Mouse (Mus musculus) lung, embryonic 14.5 days (tissue): ENCODE measurements around the gene Rwdd1. TPM values are rescaled to one million over a fixed set of nuclear protein-coding genes. Genes with fewer than 3 reads are reported as not detected.
A peak's percentile ranks its signal among the peaks of the same experiment; 100 is the strongest.

Experiments used
- ATAC-seq: fragments of 200-750 bp; cut with Nextera tagmentation; 2 replicates; pipeline ENCODE4 v1.8.0; 2017; ENCODE audit warnings: mild to moderate bottlenecking, moderate TSS enrichment, moderate library complexity; ENCODE audit not compliant: insufficient read depth
- DNase-seq: peaks from one replicate; pipeline ENCODE4 v3.0.0-alpha.2; 2015
- H3K27ac ChIP-seq: fragments of 300-500 bp; sonication (generic); 2 replicates; pipeline ENCODE4 v1.5.1; 2014; ENCODE audit warnings: low read depth, mild to moderate bottlenecking, moderate library complexity
- H3K27me3 ChIP-seq: fragments of 300-500 bp; sonication (generic); 2 replicates; pipeline ENCODE4 v1.6.1; 2014; ENCODE audit warnings: low read length, control low read depth; ENCODE audit not compliant: insufficient read depth
- H3K36me3 ChIP-seq: fragments of 300-500 bp; sonication (generic); 2 replicates; pipeline ENCODE4 v1.6.1; 2014; ENCODE audit warnings: control low read depth; ENCODE audit not compliant: insufficient read depth
- H3K4me1 ChIP-seq: fragments of 300-500 bp; sonication (generic); 2 replicates; pipeline ENCODE4 v1.6.1; 2014; ENCODE audit warnings: antibody characterized with exemption, control low read depth; ENCODE audit not compliant: insufficient read depth
- H3K4me2 ChIP-seq: fragments of 300-500 bp; sonication (generic); 2 replicates; pipeline ENCODE4 v1.6.1; 2014; ENCODE audit warnings: mild to moderate bottlenecking
- H3K4me3 ChIP-seq: fragments of 300-500 bp; sonication (generic); 2 replicates; pipeline ENCODE4 v1.5.1; 2014; ENCODE audit warnings: low read depth, low read length
- H3K9ac ChIP-seq: fragments of 300-500 bp; sonication (generic); 2 replicates; pipeline ENCODE4 v1.6.1; 2014
- H3K9me3 ChIP-seq: fragments of 300-500 bp; sonication (generic); 2 replicates; pipeline ENCODE4 v1.6.1; 2016; ENCODE audit warnings: low read depth, low read length, control low read depth
- CTCF ChIP-seq: IDR thresholded peaks from 2 replicates; pipeline ENCODE4 v1.5.1; 2016; ENCODE audit warnings: antibody characterized with exemption, low read depth
- WGBS: fragments of 180-500 bp; shearing (Covaris S2); extraction: QIAGEN DNeasy Blood & Tissue Kit; methylation state at CpG from one replicate; pipeline ENCODE4 v1.1.7; 2014; 5-methylcytosine and 5-hydroxymethylcytosine counted together
- polyA plus RNA-seq: library from polyadenylated mRNA; unstranded; fragments of >200 nt; fragmentation: Nextera tagmentation; extraction: Ambion mirVana; gene quantifications from 2 replicates; pipeline ENCODE4 v1.2.1, GENCODE M21; 2014

Gene Rwdd1
- polyA plus RNA-seq = 136 and 142 TPM in 2 replicates

- Histone ChIP-seq H3K27ac (peak within 1 kb of the TSS; percentile 95), H3K9me3 (no peaks in the 10 kb centered on the region), H3K9ac (peak within 1 kb of the TSS; percentile 93), H3K4me2 (peak within 1 kb of the TSS; percentile 73), H3K36me3 (0 out of 2 replicates have a peak, but pooled peaks cover 3% of the 10 kb centered on the region), H3K4me3 (peak within 1 kb of the TSS; percentile 86), H3K4me1 (peaks cover 8% of the 10 kb centered on the region; the same call in 1 of the 2 replicates), H3K27me3 (no peaks in the 10 kb centered on the region)
- DNase-seq (peak; percentile 98), ATAC-seq (peak; percentile 100)
- TF ChIP-seq CTCF = peak; percentile 39
- under 1% methylated on average over 82 of the region's 82 CpGs for WGBS
Measured at GRCm38 (mm10) chr10:34019302-34020075, at the start of gene Rwdd1. TSS of gene Rwdd1 (minus strand) at chr10:34019624.

DNA sequence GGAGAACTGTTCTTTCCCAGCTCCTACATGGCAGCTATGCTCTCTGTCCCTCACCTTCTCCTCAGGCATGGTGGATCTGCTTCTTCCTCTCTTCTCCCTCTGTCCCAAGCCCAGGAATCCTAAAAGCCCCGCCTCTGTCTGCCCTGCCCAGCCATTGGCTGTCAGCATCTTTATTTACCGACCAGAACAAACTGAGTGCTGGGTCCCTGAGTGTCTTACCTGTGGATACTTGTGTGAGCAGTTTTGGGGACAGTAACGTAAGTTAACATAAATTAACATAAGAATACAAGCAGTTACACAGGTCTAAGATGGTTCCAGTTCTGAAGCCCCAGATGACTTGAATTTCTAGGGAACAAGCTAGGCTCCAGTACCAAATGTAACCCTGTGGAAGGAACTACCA is 47.2 kb upstream of the Rwdd1 start:
- no peak overlapping the region for H3K27ac ChIP-seq
- ATAC-seq (no peak), DNase-seq (no peak)
- WGBS = 33% methylated on average over 3 of the region's 3 CpGs
- no peaks in the 10 kb centered on the region for H3K9me3 ChIP-seq
- no peak overlapping the region for H3K4me3 ChIP-seq
- H3K36me3 ChIP-seq = no peaks in the 10 kb centered on the region
- H3K4me1 ChIP-seq = no peaks in the 10 kb centered on the region
- TF ChIP-seq CTCF = no peak
- no peak overlapping the region for H3K9ac ChIP-seq
- H3K27me3 ChIP-seq = no peaks in the 10 kb centered on the region
- no peak overlapping the region for H3K4me2 ChIP-seq

- Histone ChIP-seq H3K36me3 (no peaks in the 10 kb centered on the region), H3K9ac (no peak overlapping the region), H3K27ac (no peak overlapping the region), H3K9me3 (no peaks in the 10 kb centered on the region), H3K4me3 (no peak overlapping the region), H3K4me1 (no peaks in the 10 kb centered on the region), H3K4me2 (no peak overlapping the region), H3K27me3 (no peaks in the 10 kb centered on the region)
- ATAC-seq (no peak; the same call in 1 of the 2 replicates), DNase-seq (peak; percentile 19)
- TF ChIP-seq CTCF = no peak
- WGBS = 69% methylated on average over 2 of the region's 2 CpGs
Measured at GRCm38 (mm10) chr10:34053987-34054386, 34.6 kb upstream of the Rwdd1 start.

DNA sequence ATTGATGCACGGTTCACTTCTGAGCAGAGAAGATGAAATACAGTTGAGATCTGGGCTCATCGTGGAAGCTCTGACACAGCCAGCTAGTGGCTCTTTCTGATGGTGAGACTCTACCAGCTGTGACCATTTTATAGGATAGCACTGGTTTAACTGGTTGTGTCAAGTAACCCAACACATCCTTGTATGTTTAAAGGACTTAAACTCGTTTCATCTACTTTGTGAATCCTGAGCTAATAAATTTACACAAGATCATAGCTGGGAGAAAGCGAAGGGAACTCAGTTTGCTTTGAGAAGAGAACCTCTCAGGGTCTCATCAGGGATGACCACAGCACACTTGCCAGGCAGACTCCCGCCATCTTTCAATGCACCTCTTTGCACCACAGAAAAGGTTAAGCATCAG is 24.8 kb upstream of the Rwdd1 start, which contains the start of gene Calhm4:
Gene Calhm4, minus strand, starts transcription at position 101 of the 400 bp plus-strand sequence.
- Histone ChIP-seq H3K4me3 (no peak within 1 kb of the TSS), H3K36me3 (no peaks in the 10 kb centered on the region), H3K9me3 (no peaks in the 10 kb centered on the region), H3K27ac (no peak within 1 kb of the TSS), H3K27me3 (no peaks in the 10 kb centered on the region), H3K4me1 (no peaks in the 10 kb centered on the region), H3K9ac (no peak within 1 kb of the TSS), H3K4me2 (no peak within 1 kb of the TSS)
- TF ChIP-seq CTCF = no peak
- DNase-seq = no peak
- 79% methylated on average over 5 of the region's 5 CpGs for WGBS
- ATAC-seq = no peak

- no peaks in the 10 kb centered on the region for H3K4me1 ChIP-seq
- no peak within 1 kb of the TSS for H3K27ac ChIP-seq
- H3K27me3 ChIP-seq = no peaks in the 10 kb centered on the region
- H3K4me3 ChIP-seq = no peak within 1 kb of the TSS
- no peak within 1 kb of the TSS for H3K9ac ChIP-seq
- no peak for ATAC-seq
- H3K36me3 ChIP-seq = no peaks in the 10 kb centered on the region
- no peak for DNase-seq
- H3K9me3 ChIP-seq = no peaks in the 10 kb centered on the region
- no peak within 1 kb of the TSS for H3K4me2 ChIP-seq
- 79% methylated on average over 3 of the region's 3 CpGs for WGBS
- no peak for TF ChIP-seq CTCF
Measured at GRCm38 (mm10) chr10:34037401-34037800, 18.0 kb upstream of the Rwdd1 start, which contains the start of gene Trappc3l. TSS of gene Trappc3l (plus strand) at chr10:34037597.

DNA sequence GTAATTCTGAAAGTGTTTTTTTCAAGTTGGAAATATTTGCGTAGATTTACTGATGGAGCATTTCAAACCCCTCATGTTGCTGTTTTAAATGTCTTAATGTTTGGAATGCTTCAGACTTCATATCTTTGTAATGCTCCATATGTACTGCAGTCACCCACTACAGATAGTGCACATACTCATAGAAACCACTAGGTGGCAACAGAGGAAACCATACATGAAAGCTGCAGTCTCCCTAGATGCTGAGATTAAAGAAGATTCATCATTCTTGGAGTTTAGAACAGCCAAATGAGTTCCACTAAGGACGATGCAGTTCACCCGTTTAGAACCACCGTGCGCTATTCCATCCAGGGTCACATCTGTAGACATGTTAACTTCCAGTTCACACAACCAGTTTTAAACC is 17.2 kb upstream of the Rwdd1 start:
- Histone ChIP-seq H3K4me3 (no peak overlapping the region), H3K9ac (no peak overlapping the region), H3K36me3 (no peaks in the 10 kb centered on the region), H3K27ac (no peak overlapping the region), H3K4me1 (no peaks in the 10 kb centered on the region), H3K4me2 (no peak overlapping the region), H3K27me3 (no peaks in the 10 kb centered on the region), H3K9me3 (no peaks in the 10 kb centered on the region)
- 12% methylated on average over 5 of the region's 5 CpGs for whole genome bisulfite sequencing
- peak; percentile 52 for ATAC-seq
- peak; percentile 88 for TF ChIP-seq CTCF
- peak; percentile 76 for DNase-seq

- Histone ChIP-seq H3K27me3 (no peaks in the 10 kb centered on the region), H3K4me1 (no peaks in the 10 kb centered on the region), H3K4me2 (peak overlapping the region; percentile 52), H3K27ac (no peak overlapping the region), H3K9me3 (no peaks in the 10 kb centered on the region), H3K36me3 (no peaks in the 10 kb centered on the region), H3K4me3 (no peak overlapping the region), H3K9ac (peak overlapping the region; percentile 23; the same call in 1 of the 2 replicates)
- 16% methylated on average over 22 of the region's 22 CpGs for WGBS
- DNase-seq (peak; percentile 91), ATAC-seq (peak; percentile 93)
- peak; percentile 82 for TF ChIP-seq CTCF
Measured at GRCm38 (mm10) chr10:34033630-34034305, 14.3 kb upstream of the Rwdd1 start.
